Mouse (Mus musculus) heart, postnatal 0 days (tissue): Measurements from ENCODE around the gene Hmgb1. TPM values are rescaled to one million over a fixed set of nuclear protein-coding genes. Genes with fewer than 3 reads are reported as not detected.
A peak's percentile ranks its signal among the peaks of the same experiment; 100 is the strongest.

Source experiments
- ATAC-seq: fragments of 200-750 bp; cut with Nextera tagmentation; 2 replicates; pipeline ENCODE4 v1.8.0; 2017; ENCODE audit warnings: low read depth, moderate number of reproducible peaks, moderate library complexity; ENCODE audit not compliant: insufficient read depth
- DNase-seq: peaks from one replicate; pipeline ENCODE4 v3.0.0-alpha.2; 2016; ENCODE audit warnings: low spot score
- H3K27ac ChIP-seq: fragments of 300-500 bp; sonication (generic); 2 replicates; pipeline ENCODE4 v1.5.1; 2014; ENCODE audit warnings: low read depth, mild to moderate bottlenecking
- H3K27me3 ChIP-seq: fragments of 300-500 bp; sonication (generic); 2 replicates; pipeline ENCODE4 v1.6.1; 2014; ENCODE audit warnings: low read length, mixed read lengths; ENCODE audit not compliant: control insufficient read depth, insufficient read depth
- H3K36me3 ChIP-seq: fragments of 300-500 bp; sonication (generic); replicated peaks from 2 replicates; pipeline ENCODE4 v1.6.1; 2014; ENCODE audit warnings: low read length, mixed read lengths; ENCODE audit not compliant: control insufficient read depth, insufficient read depth
- H3K4me1 ChIP-seq: fragments of 300-500 bp; sonication (generic); 2 replicates; pipeline ENCODE4 v1.6.1; 2014; ENCODE audit warnings: antibody characterized with exemption; ENCODE audit not compliant: control insufficient read depth, insufficient read depth
- H3K4me2 ChIP-seq: fragments of 300-500 bp; sonication (generic); 2 replicates; pipeline ENCODE4 v1.6.1; 2014; ENCODE audit warnings: low read depth, mild to moderate bottlenecking, low read length, moderate library complexity
- H3K4me3 ChIP-seq: fragments of 300-500 bp; sonication (generic); 2 replicates; pipeline ENCODE4 v1.5.1; 2014; ENCODE audit warnings: low read depth, low read length
- H3K9ac ChIP-seq: fragments of 300-500 bp; sonication (generic); replicated peaks from 2 replicates; pipeline ENCODE4 v1.6.1; 2014; ENCODE audit warnings: low read depth, low read length, mixed read lengths
- H3K9me3 ChIP-seq: fragments of 300-500 bp; sonication (generic); replicated peaks from 2 replicates; pipeline ENCODE4 v1.6.1; 2016; ENCODE audit warnings: low read length; ENCODE audit not compliant: control insufficient read depth
- CTCF ChIP-seq: IDR thresholded peaks from 2 replicates; pipeline ENCODE4 v1.5.1; 2016; ENCODE audit warnings: antibody characterized with exemption, control low read depth, low read depth
- EP300 ChIP-seq: IDR thresholded peaks from 2 replicates; pipeline ENCODE4 v1.6.1; 2016; ENCODE audit warnings: antibody characterized with exemption, low read depth
- WGBS: fragments of 180-500 bp; shearing (Covaris S2); extraction: QIAGEN DNeasy Blood & Tissue Kit; methylation state at CpG from one replicate; pipeline ENCODE4 v1.1.7; 2014; 5-methylcytosine and 5-hydroxymethylcytosine counted together
- polyA plus RNA-seq: library from polyadenylated mRNA; unstranded; fragments of >200 nt; fragmentation: Nextera tagmentation; extraction: Ambion mirVana; gene quantifications from 2 replicates; pipeline ENCODE4 v1.2.1, GENCODE M21; 2015
- total RNA-seq: library from RNA; depleted of rRNA; stranded (reverse); fragments of >200 nt; gene quantifications from 2 replicates; pipeline ENCODE4 v1.2.3, GENCODE M21; 2014; ENCODE audit warnings: low replicate concordance

The Hmgb1 gene
- total and polyA plus RNA-seq, 2 experiments from 2014 or later, result 107 to 540 TPM

- 14% methylated on average over 18 of the region's 18 CpGs for WGBS
- no peaks in the 10 kb centered on the region for H3K36me3 ChIP-seq
- H3K27ac ChIP-seq, result peak overlapping the region; percentile 33
- no peaks in the 10 kb centered on the region for H3K9me3 ChIP-seq
- H3K27me3 ChIP-seq, result no peaks in the 10 kb centered on the region
- H3K9ac ChIP-seq, result peak overlapping the region; percentile 21; the same call in 1 of the 2 replicates
- peak; percentile 81 for ATAC-seq
- peak overlapping the region; percentile 30; the same call in 1 of the 2 replicates for H3K4me2 ChIP-seq
- H3K4me1 ChIP-seq, result peaks cover 9% of the 10 kb centered on the region; the same call in 1 of the 2 replicates
- DNase-seq, result peak; percentile 45
- TF ChIP-seq CTCF (no peak), EP300 (no peak)
- H3K4me3 ChIP-seq, result no peak overlapping the region
These were observed 105.1 kb downstream of the Hmgb1 start for GRCm38 (mm10) chr5:149079018-149079757.

- no peak overlapping the region for H3K9ac ChIP-seq
- H3K36me3 ChIP-seq, result no peaks in the 10 kb centered on the region
- H3K4me2 ChIP-seq, result no peak overlapping the region
- DNase-seq (no peak), ATAC-seq (no peak)
- H3K9me3 ChIP-seq, result no peaks in the 10 kb centered on the region
- no peaks in the 10 kb centered on the region for H3K27me3 ChIP-seq
- no peak overlapping the region for H3K27ac ChIP-seq
- TF ChIP-seq EP300 (no peak), CTCF (no peak)
- H3K4me3 ChIP-seq, result no peak overlapping the region
- 76% methylated on average over 8 of the region's 8 CpGs for WGBS
- H3K4me1 ChIP-seq, result peaks cover 9% of the 10 kb centered on the region; the same call in 1 of the 2 replicates
These were observed 107.2 kb downstream of the Hmgb1 start for GRCm38 (mm10) chr5:149077136-149077535.

GRCm38 (mm10) chr5:149071546-149071945 is 112.7 kb downstream of the Hmgb1 start:
- TF ChIP-seq CTCF (no peak), EP300 (no peak)
- Histone ChIP-seq H3K36me3 (no peaks in the 10 kb centered on the region), H3K9ac (no peak overlapping the region), H3K9me3 (no peaks in the 10 kb centered on the region), H3K4me2 (no peak overlapping the region), H3K4me1 (peaks cover 7% of the 10 kb centered on the region; the same call in 1 of the 2 replicates), H3K27ac (no peak overlapping the region), H3K4me3 (no peak overlapping the region), H3K27me3 (no peaks in the 10 kb centered on the region)
- no peak for DNase-seq
- 97% methylated on average over 5 of the region's 5 CpGs for WGBS
- no peak for ATAC-seq

- Histone ChIP-seq H3K9ac (no peak overlapping the region), H3K4me1 (peaks cover 7% of the 10 kb centered on the region; the same call in 1 of the 2 replicates), H3K9me3 (no peaks in the 10 kb centered on the region), H3K4me2 (peak overlapping the region; percentile 41; the same call in 1 of the 2 replicates), H3K27me3 (no peaks in the 10 kb centered on the region), H3K4me3 (no peak overlapping the region), H3K27ac (no peak overlapping the region), H3K36me3 (no peaks in the 10 kb centered on the region)
- ATAC-seq (no peak), DNase-seq (no peak)
- no peak for TF ChIP-seq CTCF
- no peak for TF ChIP-seq EP300
- 94% methylated on average over 10 of the region's 10 CpGs for WGBS
These were observed 115.5 kb downstream of the Hmgb1 start for GRCm38 (mm10) chr5:149068745-149069144.

GRCm38 (mm10) chr5:149068247-149068740 is 116.0 kb downstream of the Hmgb1 start:
- H3K27me3 ChIP-seq, result no peaks in the 10 kb centered on the region
- H3K36me3 ChIP-seq, result no peaks in the 10 kb centered on the region
- peaks cover 7% of the 10 kb centered on the region; the same call in 1 of the 2 replicates for H3K4me1 ChIP-seq
- H3K4me2 ChIP-seq, result peak overlapping the region; percentile 41
- H3K9ac ChIP-seq, result no peak overlapping the region
- 0 out of 2 replicates have a peak overlapping the region, but pooled peaks have one; percentile 47 for H3K27ac ChIP-seq
- WGBS, result 71% methylated on average over 17 of the region's 17 CpGs
- ATAC-seq (no peak), DNase-seq (no peak)
- no peak overlapping the region; the same call in 1 of the 2 replicates for H3K4me3 ChIP-seq
- no peak for TF ChIP-seq EP300
- TF ChIP-seq CTCF, result no peak
- H3K9me3 ChIP-seq, result no peaks in the 10 kb centered on the region
